ENCODE assay signal across 17 mouse cellular contexts in the genomic region with DNA sequence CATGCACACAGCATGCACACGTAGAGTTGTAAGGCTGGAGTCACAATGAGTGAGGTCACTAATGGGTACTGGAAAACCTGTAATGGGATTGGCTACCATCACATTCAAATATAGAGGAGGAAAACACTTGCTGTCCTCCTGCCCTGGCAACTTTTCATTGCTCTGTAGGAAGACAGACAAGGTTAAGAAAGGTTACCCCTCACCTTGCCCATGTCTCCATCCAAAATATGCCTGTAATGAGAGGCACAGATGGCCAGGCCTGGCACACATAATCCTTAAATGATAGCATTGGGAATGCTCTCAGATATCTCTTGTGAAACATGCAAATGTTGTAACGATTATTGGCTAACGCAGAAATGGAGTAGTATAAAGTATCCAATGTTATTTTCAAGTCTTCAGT.
"Had no signal": no experiment of that assay in that cellular context is flagged by ENCODE, and none has a peak within 500 bp of the region (broad histone marks: within the 10 kb centered on the region; RNA-seq: fewer than 3 reads in every experiment).

No protein-coding gene starts in this region.

- ATAC-seq: hindbrain, embryonic 16.5 days; inflammation-experienced regulatory T-cells, adult 6 months; intestine, embryonic 15.5 days; intestine, postnatal 0 days; liver, postnatal 0 days had no signal

- DNase-seq: gastrocnemius, adult 2 months; gastrocnemius, postnatal 10 days; gastrocnemius, postnatal 25 days; heart, adult 2 months; heart, postnatal 4 days; kidney, adult 18-20 months; kidney, adult 8-10 months; kidney, postnatal 10 days; kidney, postnatal 25 days; kidney, postnatal 4 days; liver; liver, embryonic 13.5 days; liver, postnatal 0 days had no signal
